In the genomic region with DNA sequence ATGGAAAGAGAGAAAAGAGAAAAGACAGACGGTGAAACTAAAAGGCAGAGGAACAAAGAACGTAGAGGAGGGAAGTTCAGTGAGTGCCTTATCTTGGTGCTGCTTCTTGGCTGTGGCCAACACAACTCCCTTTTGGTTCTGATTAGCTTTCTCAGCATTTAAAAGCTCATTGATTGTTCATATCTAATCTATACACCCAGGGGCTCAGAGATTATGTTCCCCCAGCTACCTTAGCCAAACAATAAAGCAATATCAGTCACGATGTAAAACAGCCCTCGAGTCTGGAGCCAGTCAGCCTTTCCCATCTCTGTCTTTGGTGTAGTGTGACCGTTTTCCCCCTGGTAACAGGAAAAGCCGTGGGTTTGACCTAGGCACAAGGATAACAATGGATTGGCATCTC, we compare ENCODE assay signal across 20 mouse cellular contexts. TPM values are rescaled to one million over a fixed set of nuclear protein-coding genes. Genes with fewer than 3 reads are reported as not detected.
DNase-seq lines count a peak whose midpoint lies in the region; ATAC-seq and TF ChIP-seq lines count a peak whose summit lies in the region.
"Had no signal": no experiment of that assay in that cellular context is flagged by ENCODE, and none has a peak within 500 bp of the region (broad histone marks: within the 10 kb centered on the region; RNA-seq: fewer than 3 reads in every experiment).

No protein-coding gene starts in this region.

- no peak overlapping the region for H3K4me2 ChIP-seq in forebrain, embryonic 15.5 days (replicated peaks)
- H3K4me2 ChIP-seq in forebrain, embryonic 12.5 days: no peak overlapping the region
- H3K4me2 ChIP-seq in neural tube, embryonic 13.5 days: no peak overlapping the region
- peak overlapping the region; percentile 15; the same call in 1 of the 2 replicates for H3K4me2 ChIP-seq in liver, embryonic 14.5 days (ENCODE audit: low read depth)
- H3K4me2 ChIP-seq in hindbrain, embryonic 14.5 days (replicated peaks): no peak overlapping the region
- H3K4me2 ChIP-seq: limb, embryonic 15.5 days; midbrain, embryonic 15.5 days had no signal

- H3K27me3 ChIP-seq in forebrain, embryonic 15.5 days: no peaks in the 10 kb centered on the region
- no peaks in the 10 kb centered on the region for H3K27me3 ChIP-seq in forebrain, embryonic 12.5 days
- 0 out of 2 replicates have a peak, but pooled peaks cover 3% of the 10 kb centered on the region for H3K27me3 ChIP-seq in neural tube, embryonic 13.5 days
- peaks cover 5% of the 10 kb centered on the region for H3K27me3 ChIP-seq in liver, embryonic 14.5 days (ENCODE audit: control insufficient read depth, insufficient read depth, low read length)
- H3K27me3 ChIP-seq in hindbrain, embryonic 14.5 days (ENCODE audit: control insufficient read depth, insufficient read depth, low read length): no peaks in the 10 kb centered on the region
- H3K27me3 ChIP-seq: limb, embryonic 15.5 days; midbrain, embryonic 15.5 days had no signal

- no peaks in the 10 kb centered on the region for H3K9me3 ChIP-seq in forebrain, embryonic 15.5 days
- H3K9me3 ChIP-seq in forebrain, embryonic 12.5 days: no peaks in the 10 kb centered on the region
- no peaks in the 10 kb centered on the region for H3K9me3 ChIP-seq in neural tube, embryonic 13.5 days
- H3K9me3 ChIP-seq in liver, embryonic 14.5 days (ENCODE audit: control insufficient read depth, low read length): no peaks in the 10 kb centered on the region
- no peaks in the 10 kb centered on the region for H3K9me3 ChIP-seq in hindbrain, embryonic 14.5 days (ENCODE audit: control insufficient read depth, low read length)
- H3K9me3 ChIP-seq: G1E; limb, embryonic 15.5 days; midbrain, embryonic 15.5 days had no signal

- ATAC-seq in forebrain, embryonic 15.5 days (replicated peaks): no peak
- ATAC-seq in forebrain, embryonic 12.5 days (ENCODE audit: low FRiP score): no peak
- ATAC-seq in neural tube, embryonic 13.5 days (ENCODE audit: low read depth): no peak
- peak; percentile 79 for ATAC-seq in liver, embryonic 14.5 days (ENCODE audit: insufficient read depth)
- ATAC-seq in hindbrain, embryonic 14.5 days (ENCODE audit: low FRiP score): no peak
- ATAC-seq: forebrain, postnatal 0 days; lung, postnatal 0 days; midbrain, embryonic 15.5 days had no signal

- H3K9ac ChIP-seq in forebrain, embryonic 15.5 days (replicated peaks): no peak overlapping the region
- no peak overlapping the region for H3K9ac ChIP-seq in forebrain, embryonic 12.5 days
- H3K9ac ChIP-seq in neural tube, embryonic 13.5 days: no peak overlapping the region
- H3K9ac ChIP-seq in liver, embryonic 14.5 days (replicated peaks): no peak overlapping the region
- no peak overlapping the region for H3K9ac ChIP-seq in hindbrain, embryonic 14.5 days
- H3K9ac ChIP-seq: forebrain, postnatal 0 days; limb, embryonic 15.5 days; midbrain, embryonic 15.5 days had no signal

- no peaks in the 10 kb centered on the region for H3K36me3 ChIP-seq in forebrain, embryonic 15.5 days
- H3K36me3 ChIP-seq in forebrain, embryonic 12.5 days (replicated peaks): no peaks in the 10 kb centered on the region
- no peaks in the 10 kb centered on the region for H3K36me3 ChIP-seq in neural tube, embryonic 13.5 days
- no peaks in the 10 kb centered on the region for H3K36me3 ChIP-seq in liver, embryonic 14.5 days (replicated peaks; ENCODE audit: control insufficient read depth, insufficient read depth, low read depth)
- no peaks in the 10 kb centered on the region for H3K36me3 ChIP-seq in hindbrain, embryonic 14.5 days (replicated peaks; ENCODE audit: control insufficient read depth, insufficient read depth)
- H3K36me3 ChIP-seq: G1E; limb, embryonic 15.5 days; midbrain, embryonic 15.5 days had no signal

- 73% methylated on average over 6 of the region's 6 CpGs for WGBS in forebrain, embryonic 15.5 days
- WGBS in forebrain, embryonic 12.5 days: 78% methylated on average over 6 of the region's 6 CpGs
- WGBS in neural tube, embryonic 13.5 days: 79% methylated on average over 6 of the region's 6 CpGs
- WGBS in liver, embryonic 14.5 days (ENCODE audit: insufficient replicate concordance): 4% methylated on average over 6 of the region's 6 CpGs
- 68% methylated on average over 6 of the region's 6 CpGs for WGBS in hindbrain, embryonic 14.5 days

- no peak overlapping the region for H3K4me3 ChIP-seq in forebrain, embryonic 15.5 days
- H3K4me3 ChIP-seq in forebrain, embryonic 12.5 days (replicated peaks): no peak overlapping the region
- no peak overlapping the region for H3K4me3 ChIP-seq in neural tube, embryonic 13.5 days
- no peak overlapping the region for H3K4me3 ChIP-seq in liver, embryonic 14.5 days (ENCODE audit: insufficient read depth in 1 of 2, low read depth in 2 of 2, low read length in 2 of 2)
- no peak overlapping the region for H3K4me3 ChIP-seq in hindbrain, embryonic 14.5 days (replicated peaks; ENCODE audit: low read length)
- H3K4me3 ChIP-seq: limb, embryonic 15.5 days; midbrain, embryonic 15.5 days; myocyte had no signal

- peaks cover 47% of the 10 kb centered on the region for H3K4me1 ChIP-seq in forebrain, embryonic 15.5 days
- H3K4me1 ChIP-seq in forebrain, embryonic 12.5 days: peaks cover 44% of the 10 kb centered on the region
- H3K4me1 ChIP-seq in neural tube, embryonic 13.5 days (replicated peaks): peaks cover 74% of the 10 kb centered on the region
- H3K4me1 ChIP-seq in liver, embryonic 14.5 days (replicated peaks; ENCODE audit: control insufficient read depth in 2 of 2, insufficient read depth in 2 of 2, low read length in 1 of 2): peaks cover 0 to 27% of the 10 kb centered on the region in 2 experiments; a peak in 3 of 4 replicates
- H3K4me1 ChIP-seq in hindbrain, embryonic 14.5 days (replicated peaks; ENCODE audit: control insufficient read depth, insufficient read depth, low read length): peaks cover 16% of the 10 kb centered on the region

- no peak for TF ChIP-seq CTCF in liver, embryonic 14.5 days (IDR thresholded peaks at IDR 0.05; ENCODE audit: low read depth)

- 0 out of 2 replicates have a peak overlapping the region, but pooled peaks have one; percentile 13 for H3K27ac ChIP-seq in forebrain, embryonic 15.5 days (replicated peaks)
- H3K27ac ChIP-seq in forebrain, embryonic 12.5 days: no peak overlapping the region
- H3K27ac ChIP-seq in neural tube, embryonic 13.5 days (replicated peaks): peak overlapping the region; percentile 75; the same call in 1 of the 2 replicates
- H3K27ac ChIP-seq in liver, embryonic 14.5 days: no peak overlapping the region
- no peak overlapping the region for H3K27ac ChIP-seq in hindbrain, embryonic 14.5 days
- H3K27ac ChIP-seq: kidney, postnatal 0 days; limb, embryonic 15.5 days; midbrain, embryonic 15.5 days had no signal

- no peak for DNase-seq in neural tube, embryonic 10.5 days (ENCODE audit: extremely low spot score, low spot score)
- DNase-seq in liver, embryonic 14.5 days (ENCODE audit: low read depth in 3 of 3, low spot score in 3 of 3): peak in 2 of 3 experiments; percentile 1 to 18
- no peak for DNase-seq in cerebellum, adult 11 months
- DNase-seq in hindbrain, embryonic 14.5 days (ENCODE audit: low spot score): no peak
- DNase-seq: adrenal gland, postnatal 36 days; cerebellum, adult 8-10 months; forebrain, postnatal 0 days; heart, postnatal 4 days; kidney, adult 11 months; layer of hippocampus, postnatal 36 days; thymus, postnatal 14 days had no signal

- peak; percentile 69 for TF ChIP-seq EP300 in liver, embryonic 14.5 days (IDR thresholded peaks at IDR 0.05; ENCODE audit: low read depth)

RNA-seq across cellular contexts. Expression of a gene that starts 48.7 kb away (rescaled TPM):
- polyA plus RNA-seq in forebrain, embryonic 15.5 days (2015; fragmentation: Nextera tagmentation; extraction: Ambion mirVana): 116 and 123 TPM in 2 replicates
- 63.9 and 75.1 TPM in 2 replicates for polyA plus RNA-seq in forebrain, embryonic 12.5 days (2016; fragmentation: Nextera tagmentation; extraction: Ambion mirVana)
- polyA plus RNA-seq in neural tube, embryonic 13.5 days (2015; fragmentation: Nextera tagmentation; extraction: Ambion mirVana): 155 and 156 TPM in 2 replicates
- polyA plus RNA-seq in liver, embryonic 14.5 days (2012; rRNA removed): 0.27 and 0.40 TPM in 2 replicates
- 0.39 and 0.51 TPM in 2 replicates for polyA plus RNA-seq in liver, embryonic 14.5 days (2014; fragmentation: Nextera tagmentation; extraction: Ambion mirVana)
- polyA plus RNA-seq in hindbrain, embryonic 14.5 days (2014; fragmentation: Nextera tagmentation; extraction: Ambion mirVana): 242 and 264 TPM in 2 replicates
- polyA plus RNA-seq: G1E had no signal

Comparison
In these comparisons a context has a peak if more than half of its experiments do, and no peak if none do; other contexts are left out.
1. H3K27ac ChIP-seq: peak in forebrain, embryonic 15.5 days (single experiment) and neural tube, embryonic 13.5 days (single experiment); none in forebrain, embryonic 12.5 days (single experiment), liver, embryonic 14.5 days (single experiment) and hindbrain, embryonic 14.5 days (single experiment).
2. DNase-seq: peak in liver, embryonic 14.5 days (2 of 3); none in neural tube, embryonic 10.5 days (single experiment), cerebellum, adult 11 months (single experiment) and hindbrain, embryonic 14.5 days (single experiment).
3. RNA of a gene that starts 48.7 kb away (polyA plus RNA-seq): 242 to 264 TPM in hindbrain, embryonic 14.5 days, 155 to 156 TPM in neural tube, embryonic 13.5 days, 116 to 123 TPM in forebrain, embryonic 15.5 days and 63.9 to 75.1 TPM in forebrain, embryonic 12.5 days; 0.27 to 0.51 TPM in liver, embryonic 14.5 days; every median in the first group is over 10 times any median in the second.